Mouse (Mus musculus) E14TG2a.4 (cell line): ENCODE results near the gene Lemd2.

Source experiments
- CTCF ChIP-seq: conservative IDR thresholded peaks from 2 replicates; pipeline ENCODE4 v1.5.1; 2014; ENCODE audit warnings: low read length
- NANOG ChIP-seq: IDR thresholded peaks from 2 replicates; pipeline ENCODE4 v1.6.1; 2014; ENCODE audit warnings: borderline replicate concordance, low read length, mixed read lengths
- POU5F1 ChIP-seq: IDR thresholded peaks from 2 replicates; pipeline ENCODE4 v1.6.1; 2014; ENCODE audit warnings: low read length, borderline replicate concordance

GRCm38 (mm10) chr17:27202919-27203357, 1.3 kb downstream of the Lemd2 start:
- TF ChIP-seq CTCF (no peak), POU5F1 (no peak), NANOG (no peak)
